Mouse (Mus musculus) left cerebral cortex, postnatal 4 days (tissue): ENCODE measurements around the gene Tssk6. TPM values are rescaled to one million over a fixed set of nuclear protein-coding genes. Genes with fewer than 3 reads are reported as not detected.

Experiments used
- DNase-seq: peaks from one replicate; pipeline ENCODE4 v3.0.0-alpha.2; 2022
- intact Hi-C: fragments of 180-260 bp; cut with DNase I; formaldehyde crosslinking; loops from one replicate; pipeline ENCODE4 v1.15.1; 2025
- total RNA-seq, 2 experiments: library from RNA; stranded (reverse); gene quantifications; 2 replicates each; pipeline ENCODE4 v1.2.3; 2021

The Tssk6 gene
- total RNA-seq, 2 experiments from 2014 or later: not detected

DNA sequence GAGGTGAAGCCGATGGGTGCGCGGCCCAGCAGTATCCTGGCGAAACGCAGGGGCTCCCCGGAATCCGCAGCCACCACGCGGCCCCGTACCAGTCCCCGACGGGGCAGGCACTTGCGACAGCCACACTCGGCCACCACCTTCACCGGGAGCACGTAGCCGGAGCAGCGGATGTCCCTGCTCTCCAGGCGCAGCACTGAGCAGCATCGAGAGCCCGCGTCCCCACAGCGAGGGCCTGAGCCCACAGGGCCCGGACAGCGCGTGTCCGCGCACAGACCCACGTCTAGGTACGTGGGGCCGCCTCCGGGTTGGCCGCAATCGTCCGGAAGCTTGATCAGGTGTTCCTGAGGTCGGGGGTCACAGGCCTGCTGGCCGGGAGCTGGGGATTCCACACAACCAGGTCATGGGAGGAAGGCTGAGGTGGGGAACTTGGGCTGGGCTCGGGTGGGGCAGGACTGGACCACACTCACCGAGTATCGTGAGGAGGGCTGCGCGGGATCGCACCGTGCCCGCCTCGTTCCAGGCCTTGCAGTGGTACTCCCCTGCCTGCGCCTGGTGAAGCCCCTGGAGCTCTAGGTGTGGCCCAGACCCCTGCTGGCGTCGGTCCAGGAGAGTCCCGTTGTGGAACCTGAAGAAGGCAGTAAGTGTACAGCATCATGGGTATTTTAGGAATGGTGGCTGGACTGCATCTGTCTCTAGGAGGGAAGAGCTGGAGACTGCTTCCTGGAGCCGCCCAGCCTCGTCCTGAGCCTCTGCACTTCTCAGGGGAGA lies 19.0 kb upstream of the Tssk6 start:
- intact Hi-C loops: no loop called here
- DNase-seq: no peak

DNA sequence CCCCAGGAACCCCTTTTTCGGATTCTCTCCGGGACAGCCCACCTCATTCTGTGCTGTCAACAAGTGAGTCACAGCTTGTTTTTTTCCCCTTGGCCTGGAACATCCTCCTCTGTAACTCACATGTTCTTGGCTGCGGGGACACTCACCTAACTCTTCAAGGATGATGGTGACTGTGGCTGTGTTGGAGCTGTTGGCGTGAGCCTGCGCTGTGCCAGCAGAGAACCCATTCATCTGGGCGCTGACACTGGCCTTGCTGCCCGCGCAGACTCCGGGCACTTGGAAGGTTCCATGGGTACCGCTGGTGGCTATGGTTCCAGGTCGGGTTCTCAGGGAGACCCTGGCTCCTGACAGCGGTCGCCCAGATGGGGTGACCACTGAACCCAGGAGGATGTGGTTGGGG lies 17.8 kb upstream of the Tssk6 start:
- no peak for DNase-seq
- intact Hi-C loops: no loop called here

DNA sequence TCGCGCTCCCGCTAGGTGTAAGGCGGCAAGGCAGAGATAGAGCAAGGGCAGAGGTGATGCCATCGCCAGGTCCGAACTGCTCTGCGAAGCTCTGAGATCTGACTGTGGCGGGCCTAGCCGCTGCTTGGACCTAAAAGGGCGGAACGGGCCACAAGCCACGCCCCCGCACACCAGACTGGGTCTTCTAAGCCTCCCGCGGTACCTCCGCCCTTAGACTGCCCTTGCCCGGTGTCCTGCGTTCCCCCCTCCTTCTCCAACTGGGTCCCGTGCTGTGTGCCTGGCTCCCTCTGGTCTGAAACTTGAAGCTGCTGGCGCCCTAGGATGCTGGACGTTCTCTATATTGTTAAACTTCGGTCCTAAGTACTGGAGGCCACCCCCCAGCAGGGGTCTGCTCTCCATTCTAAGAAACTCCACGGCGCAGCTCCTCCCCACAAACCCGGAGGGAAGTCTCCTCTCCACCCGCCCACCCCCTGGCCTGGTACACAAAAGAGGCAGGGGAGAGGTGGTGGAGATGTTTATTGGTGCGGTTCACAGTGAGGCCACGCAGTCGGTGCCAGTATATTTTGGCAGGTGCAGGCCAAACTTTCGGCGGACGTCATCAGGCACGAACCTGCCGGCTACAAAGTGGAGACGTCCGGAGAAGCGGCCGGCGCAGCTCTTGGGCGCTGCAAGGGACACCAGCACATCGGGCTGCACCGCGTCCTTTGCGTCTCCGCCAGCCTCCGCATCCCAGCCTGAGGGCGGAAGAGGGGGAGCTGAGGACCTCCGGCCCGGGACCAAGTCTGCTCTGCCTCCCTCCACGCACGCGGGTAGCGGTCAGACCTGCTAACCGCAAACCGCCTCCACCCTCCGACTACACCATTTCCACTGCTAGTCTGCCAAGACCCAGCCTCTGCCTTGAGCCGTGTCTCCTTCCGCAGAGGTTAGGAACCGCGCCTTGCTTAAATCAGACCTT lies 14.4 kb upstream of the Tssk6 start, which contains the start of gene Cilp2:
Gene Cilp2, minus strand, starts transcription at position 399 of the 955 bp plus-strand sequence.
- DNase-seq: no peak
- intact Hi-C loops: no loop called here

DNA sequence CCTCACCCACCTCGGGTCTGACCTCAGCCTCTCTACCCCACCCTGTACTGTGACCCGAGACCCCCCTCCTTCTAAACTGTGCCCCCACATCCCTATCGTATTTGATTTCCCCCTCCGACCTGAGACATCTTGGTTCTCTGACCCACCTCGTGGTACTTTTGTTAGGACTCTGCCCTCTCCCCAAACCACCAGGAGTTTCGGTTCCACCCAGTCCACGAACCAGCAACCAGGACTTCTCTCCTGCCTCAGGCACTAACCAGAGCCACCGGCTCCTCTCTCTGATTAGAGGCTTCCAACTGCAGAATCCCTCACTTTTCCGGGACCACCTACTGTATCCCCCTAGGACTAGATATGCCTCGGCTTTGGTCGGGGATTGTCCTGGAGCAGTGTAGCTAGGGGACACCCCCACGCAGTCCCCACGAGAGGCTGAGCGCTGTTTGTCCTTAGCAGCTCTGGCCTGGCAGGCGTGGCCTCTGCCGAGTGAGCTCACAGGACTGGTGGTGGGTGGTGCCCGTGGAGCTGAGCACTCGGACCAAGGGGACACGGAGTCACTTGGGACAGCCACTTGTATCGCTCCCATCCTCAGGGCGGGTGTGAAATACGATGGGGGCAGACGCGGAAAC lies 13.6 kb upstream of the Tssk6 start:
- intact Hi-C loops: no loop called here
- DNase-seq: no peak

DNA sequence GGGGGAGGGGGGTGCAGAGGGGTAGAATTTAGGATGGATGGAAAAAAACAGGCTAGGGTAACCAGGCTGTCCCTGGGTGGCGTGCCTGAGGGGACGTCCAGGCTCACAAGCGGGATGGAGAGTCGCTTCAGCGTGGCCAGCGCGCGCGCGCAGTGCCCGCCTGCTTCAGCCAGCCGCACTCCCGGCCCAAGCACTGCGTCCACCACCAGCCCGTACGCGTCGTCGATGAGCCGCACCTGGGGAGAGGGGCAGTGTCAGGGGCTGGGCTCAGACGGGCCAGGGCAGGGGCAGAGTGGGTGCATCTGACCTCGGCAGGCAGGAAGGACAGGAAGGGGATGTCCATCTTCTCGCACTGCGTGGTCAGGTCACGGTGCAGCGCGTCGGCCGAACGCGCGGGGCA lies 13.1 kb upstream of the Tssk6 start:
- no peak for DNase-seq
- intact Hi-C loops: no loop called here

DNA sequence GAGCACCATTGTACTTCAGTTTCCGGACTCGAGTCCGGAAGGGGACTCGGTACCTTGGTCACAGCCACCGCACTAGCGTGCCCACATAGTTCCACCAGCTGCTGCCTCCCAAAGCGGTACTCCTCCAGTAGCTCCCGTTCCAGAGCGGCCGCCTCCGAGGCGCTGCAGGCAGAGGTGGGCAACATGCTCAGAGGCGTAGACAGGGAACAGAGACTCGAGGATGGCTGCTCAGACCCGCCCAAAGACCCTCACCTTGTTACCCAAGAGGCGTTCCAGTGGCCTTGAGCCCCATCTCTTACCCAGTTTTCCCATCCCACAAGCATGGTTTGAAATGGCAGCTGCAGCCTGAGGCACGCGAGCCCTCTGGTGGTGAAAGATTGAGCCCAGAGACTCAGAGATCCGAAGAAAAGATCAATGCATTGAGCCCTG lies 11.2 kb upstream of the Tssk6 start:
- intact Hi-C loops: no loop called here
- DNase-seq: peak; percentile 61

DNA sequence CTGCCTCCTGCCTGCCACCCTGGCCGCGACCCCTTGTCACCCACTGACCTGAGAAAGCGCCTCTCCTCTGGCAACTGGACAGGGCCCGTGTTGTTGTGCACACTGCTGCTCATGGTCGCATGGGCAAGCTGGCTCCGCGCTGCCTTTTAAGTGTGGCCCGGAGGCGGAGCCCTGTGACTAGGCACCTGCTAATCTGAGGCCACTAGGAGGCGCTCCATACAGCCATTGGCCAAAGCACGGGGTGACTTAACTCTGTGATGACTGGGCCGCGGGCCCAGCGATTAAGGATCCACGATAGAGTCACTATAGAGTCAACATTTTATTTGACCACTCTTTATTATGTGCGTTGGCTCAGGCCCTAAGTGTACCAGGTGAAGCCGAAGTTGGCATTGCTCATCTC lies 8.1 kb upstream of the Tssk6 start:
- intact Hi-C loops: no loop called here
- peak; percentile 79 for DNase-seq

DNA sequence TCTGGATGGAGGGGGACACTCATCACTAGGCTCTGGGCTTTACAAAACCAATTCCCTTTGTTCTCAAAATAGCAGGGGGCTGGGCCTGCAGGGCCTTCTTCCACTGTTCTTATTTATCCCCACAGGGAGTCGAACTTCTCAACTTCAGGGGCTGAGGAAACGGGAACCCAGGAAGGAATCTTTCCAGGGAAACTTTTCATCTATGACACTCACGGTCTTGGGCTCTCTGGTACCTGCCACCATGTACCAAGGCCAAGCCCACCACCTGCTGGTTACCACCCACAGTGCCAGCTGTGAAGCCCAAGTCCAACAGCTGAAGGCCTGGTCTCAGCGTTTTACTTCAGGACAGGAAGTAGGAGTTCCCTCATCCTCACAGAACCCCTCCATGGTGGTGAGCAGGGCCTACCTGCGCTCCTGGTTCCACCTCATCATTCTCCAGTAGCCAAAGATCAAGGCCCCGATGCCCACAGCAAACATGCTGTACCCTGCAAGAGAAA lies 7.1 kb upstream of the Tssk6 start:
- intact Hi-C loops: no loop called here
- DNase-seq: no peak

DNA sequence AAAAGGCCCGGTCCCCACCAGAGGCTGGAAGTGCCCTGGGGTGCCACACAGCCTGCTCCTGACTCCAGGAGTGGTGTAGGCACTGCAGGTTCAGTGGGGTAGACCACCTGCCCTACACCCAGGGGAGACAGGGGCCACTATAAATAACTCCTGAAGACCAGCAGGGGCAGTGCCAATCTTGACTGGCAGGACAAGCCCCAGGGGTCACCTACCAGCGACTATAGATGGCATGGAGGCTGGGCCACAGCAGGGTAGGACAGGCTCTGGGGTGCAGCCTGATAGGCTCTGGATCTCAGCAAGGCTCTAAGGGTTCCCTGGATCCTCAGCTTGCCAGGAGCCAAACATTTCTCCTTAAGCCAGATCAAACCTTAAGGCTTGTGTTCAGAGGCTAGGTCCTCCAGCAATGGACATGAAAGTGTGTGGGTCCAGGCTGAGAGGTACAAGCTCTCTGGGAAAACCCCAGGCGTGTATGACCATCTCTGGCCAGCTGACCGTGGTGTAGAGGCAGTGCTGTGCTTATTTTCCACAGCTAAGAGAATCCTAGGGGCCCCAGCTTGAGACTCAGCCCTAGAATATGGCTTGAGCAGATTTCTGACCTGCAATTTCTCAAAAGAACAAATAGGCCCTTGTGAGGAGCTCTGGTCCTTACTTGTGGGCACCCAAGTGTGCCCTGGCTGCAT lies 6.1 kb upstream of the Tssk6 start:
- no peak for DNase-seq
- intact Hi-C loops: no loop called here

DNA sequence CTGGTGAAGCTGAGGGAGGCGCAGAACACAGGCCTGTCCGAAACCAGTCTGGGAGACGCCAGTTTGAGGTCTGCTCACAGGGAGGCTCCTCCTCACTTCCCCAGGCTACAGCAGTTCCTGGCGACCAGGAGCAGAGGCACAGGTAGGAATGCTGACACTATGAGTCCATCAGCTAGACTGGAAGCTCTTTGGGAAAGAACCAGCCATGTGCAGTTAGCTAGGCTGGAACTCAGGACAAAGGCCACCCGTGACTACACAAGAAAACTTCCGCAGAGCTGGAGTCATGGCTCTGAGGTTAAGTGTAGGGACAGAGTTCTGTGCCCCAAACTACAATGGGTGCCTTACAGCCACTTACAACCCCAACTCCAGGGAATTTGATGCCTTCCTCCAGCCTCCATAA lies 4.1 kb upstream of the Tssk6 start:
- DNase-seq: no peak
- intact Hi-C loops: no loop called here

DNA sequence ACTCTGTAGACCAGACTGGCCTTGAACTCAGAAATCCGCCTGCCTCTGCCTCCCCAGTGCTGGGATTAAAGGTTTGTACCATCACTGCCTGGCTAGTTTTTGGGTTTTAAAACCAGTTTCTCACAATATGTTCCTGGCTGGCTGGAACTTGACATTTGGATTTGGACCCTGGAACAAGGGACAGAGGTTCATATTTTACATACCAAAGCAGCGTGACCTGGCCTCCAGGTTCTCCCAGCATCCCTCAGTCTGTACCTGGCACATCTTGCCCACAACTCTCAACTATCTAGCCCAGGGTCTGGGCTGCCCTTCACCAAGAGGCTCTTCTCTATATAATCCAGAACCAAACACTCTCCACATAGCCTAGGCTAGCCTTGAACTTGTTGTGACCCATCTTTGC lies 2.1 kb upstream of the Tssk6 start:
- intact Hi-C loops: no loop called here
- DNase-seq: no peak

DNA sequence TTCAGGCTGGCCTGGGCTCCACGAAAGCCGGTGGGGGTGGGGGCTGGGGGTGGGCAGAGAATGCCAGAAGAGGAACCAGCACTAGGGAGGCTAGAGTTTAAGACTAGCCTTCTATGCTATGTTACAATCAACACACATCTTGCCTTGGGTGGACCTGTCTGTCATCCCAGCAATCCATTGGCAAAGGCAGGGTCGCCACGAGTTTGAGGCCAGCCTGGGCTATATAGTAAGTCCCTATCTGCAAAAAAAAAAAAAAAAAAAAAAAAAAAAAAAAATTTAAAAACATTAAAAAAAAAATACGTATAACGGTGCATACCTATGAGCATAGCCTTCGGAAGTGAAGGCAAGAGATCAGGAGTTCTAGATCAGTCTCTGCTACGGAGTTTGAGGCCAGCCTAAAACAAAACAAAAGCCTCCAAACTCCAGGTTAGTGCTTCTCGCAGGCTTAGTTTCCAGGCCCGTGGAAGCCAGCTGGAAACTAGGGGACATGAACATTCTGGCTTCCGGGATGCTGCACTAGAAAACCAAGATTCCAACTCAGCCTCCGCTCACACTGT lies 1.0 kb upstream of the Tssk6 start:
- intact Hi-C loops: no loop called here
- no peak for DNase-seq

DNA sequence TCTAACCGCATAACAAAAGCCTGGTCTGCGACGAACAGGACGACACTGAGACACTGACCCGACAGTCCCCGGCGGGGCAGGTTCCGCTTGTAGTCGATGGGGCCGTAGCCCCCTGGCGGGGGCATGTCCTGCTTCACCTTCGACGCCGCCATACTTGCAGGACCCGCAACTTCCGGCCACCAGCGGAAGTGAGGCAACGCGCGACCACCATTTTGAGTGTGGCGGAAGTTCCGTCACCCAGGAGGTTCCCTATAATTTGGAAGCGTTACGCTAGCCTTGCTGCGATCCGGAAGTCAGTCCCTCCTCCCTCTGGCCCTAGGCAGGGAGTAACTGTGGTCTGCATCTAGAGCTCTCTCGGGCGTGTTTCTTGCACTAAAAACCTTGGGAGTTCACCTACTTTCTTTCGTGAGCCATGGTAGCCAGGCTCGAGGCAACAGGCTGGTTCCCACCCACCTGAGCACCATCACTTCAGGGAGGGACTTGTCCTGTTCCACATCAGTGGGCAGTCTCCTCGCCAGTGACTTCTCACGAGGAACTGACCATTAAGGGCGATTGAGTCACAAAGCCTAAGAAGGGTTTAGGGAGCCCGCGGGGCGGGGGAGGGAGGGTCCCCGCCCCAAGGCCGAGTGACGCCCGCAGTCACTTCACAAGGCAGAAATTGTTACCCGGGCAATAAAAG lies 361 bp upstream of the Tssk6 start:
- intact Hi-C loops: no loop called here
- DNase-seq: peak; percentile 96

DNA sequence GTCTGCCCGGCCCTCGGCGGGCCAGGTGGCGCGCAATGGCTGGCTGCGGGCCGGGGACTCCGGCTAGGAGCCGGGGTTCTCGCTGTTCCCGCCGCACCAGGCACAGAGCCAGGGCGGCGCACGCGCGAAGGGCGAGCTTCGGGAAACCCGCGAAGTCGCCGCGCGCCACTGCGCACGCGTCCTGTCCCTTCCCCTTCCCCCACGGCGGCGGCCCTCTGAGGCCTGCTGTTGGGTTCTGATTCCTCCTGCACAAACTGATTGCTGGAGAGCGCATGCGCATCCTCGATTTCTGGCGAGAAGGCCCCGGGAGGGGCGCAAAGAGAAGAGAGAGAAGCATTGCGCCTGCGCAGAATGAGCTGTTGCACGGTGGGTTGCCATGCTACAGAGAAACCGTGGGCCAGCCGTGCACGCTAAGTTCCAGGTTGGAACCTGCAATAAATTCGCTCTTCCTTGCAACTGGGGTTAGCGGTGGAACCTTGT lies 1.1 kb downstream of the Tssk6 start:
- DNase-seq: peak; percentile 100
- intact Hi-C loops: no loop called here

DNA sequence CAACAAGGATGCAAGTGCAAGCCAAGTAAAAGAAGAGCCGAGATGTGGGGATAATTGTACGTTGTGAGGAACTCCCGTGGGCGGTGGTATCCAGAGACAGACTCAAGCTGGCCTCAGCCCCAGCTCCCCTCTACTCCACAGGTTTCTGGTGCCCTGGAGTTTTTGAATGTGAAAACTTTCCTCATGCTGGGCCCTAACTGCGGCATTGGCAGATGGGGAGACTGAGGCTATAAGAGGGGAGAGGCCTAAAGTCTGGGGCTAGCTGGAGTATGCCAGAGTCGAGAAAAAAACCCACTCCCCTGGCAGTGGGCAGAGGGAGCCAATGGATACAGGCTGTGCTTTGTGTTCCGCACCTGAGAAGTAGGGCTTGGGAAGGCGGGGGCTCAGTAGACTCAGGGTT lies 2.1 kb downstream of the Tssk6 start:
- DNase-seq: no peak
- intact Hi-C loops: no loop called here

DNA sequence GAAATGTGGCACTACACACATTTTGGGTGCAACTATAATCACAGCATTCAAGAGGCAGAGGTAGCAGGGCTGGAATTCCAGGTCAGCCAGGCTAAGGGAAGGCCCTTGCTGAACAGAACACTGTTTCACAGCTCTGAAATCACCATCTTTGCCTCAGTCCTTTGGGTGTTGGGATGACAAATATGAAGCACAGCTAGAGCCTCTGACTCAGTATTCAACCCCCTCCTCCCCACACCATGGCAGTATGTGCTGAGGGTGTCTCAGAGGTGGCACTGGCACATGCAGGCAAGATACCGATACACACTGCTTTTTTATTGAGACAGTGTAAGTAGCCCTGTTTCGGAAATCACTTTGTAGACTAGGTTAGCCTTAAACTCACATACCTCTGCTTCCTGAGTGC lies 4.3 kb downstream of the Tssk6 start:
- DNase-seq: no peak
- intact Hi-C loops: no loop called here

DNA sequence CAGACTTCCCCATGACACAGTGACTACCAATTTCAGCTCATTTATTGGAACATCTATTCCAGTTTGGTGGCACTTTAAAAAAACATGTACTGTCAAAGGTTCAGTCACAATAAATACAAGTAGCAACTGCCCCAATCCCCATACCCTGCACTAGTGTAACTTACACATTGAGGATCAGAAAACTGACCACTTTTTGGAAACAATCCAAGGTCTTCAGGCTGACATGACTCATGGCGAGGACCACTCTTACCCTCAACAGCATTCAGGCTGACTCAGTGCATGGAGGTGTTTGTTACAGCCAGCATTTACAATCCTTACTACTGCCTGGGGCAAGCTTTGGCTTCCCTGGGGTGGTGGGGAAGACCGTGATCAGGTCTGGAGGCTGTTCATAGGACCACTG lies 5.1 kb downstream of the Tssk6 start:
- intact Hi-C loops: no loop called here
- no peak for DNase-seq

DNA sequence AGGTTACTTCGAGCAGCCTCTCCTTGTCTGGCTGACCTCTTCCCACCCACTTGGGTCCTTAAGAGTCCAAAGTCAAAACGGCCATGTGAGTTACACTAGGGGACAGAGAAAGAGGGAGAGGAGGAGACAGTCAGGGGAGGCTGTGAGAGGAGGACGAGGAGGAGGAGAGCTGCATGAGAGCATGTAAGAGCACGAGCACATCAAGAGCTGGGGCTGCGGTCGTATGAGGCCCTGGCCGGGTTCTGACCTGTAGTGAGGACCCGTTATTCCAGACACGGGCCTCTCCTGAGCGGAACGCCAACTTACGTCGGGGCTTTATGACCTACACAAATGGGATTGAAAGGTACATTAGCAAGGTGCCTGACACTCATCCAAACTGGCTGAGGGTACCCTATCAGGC lies 9.9 kb downstream of the Tssk6 start:
- intact Hi-C loops: loop anchor here (10.0 kb wide), 3 partner anchors 123 to 323 kb away; partner anchors contain the start of genes Armc6 and Sugp2
- no peak for DNase-seq

DNA sequence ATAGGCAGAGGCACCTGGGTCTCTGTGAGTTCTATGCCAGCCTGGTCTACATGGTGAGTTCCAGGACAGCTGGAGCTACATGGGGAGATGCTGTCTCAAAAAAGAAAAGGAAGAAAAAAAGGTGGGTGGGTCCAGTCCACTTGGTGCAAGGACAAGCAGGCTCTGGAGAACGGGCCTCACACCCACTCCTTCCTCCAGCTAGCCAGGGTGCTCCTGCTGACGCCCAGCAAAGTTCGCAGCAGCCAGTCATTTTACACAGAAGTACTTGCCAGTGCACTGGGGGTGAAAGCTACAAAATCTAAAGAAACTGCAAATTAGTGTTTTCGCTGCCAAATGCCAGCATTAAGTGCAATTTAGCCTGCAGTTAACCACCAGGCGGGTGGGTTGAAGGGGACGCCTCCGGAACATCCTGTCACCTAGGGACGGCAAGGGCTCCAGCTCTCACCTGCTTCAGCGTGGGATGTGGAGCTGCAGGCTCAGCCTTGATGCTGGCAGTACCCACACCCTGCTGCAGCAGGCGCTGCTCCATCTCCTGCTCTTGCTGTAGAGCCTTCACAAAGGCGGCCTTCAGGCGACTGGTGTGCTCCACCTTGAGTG lies 10.6 kb downstream of the Tssk6 start:
- intact Hi-C loops: loop anchor here (10.0 kb wide), 3 partner anchors 122 to 322 kb away; partner anchors contain the start of genes Armc6 and Sugp2
- DNase-seq: no peak
